Mouse (Mus musculus) common myeloid progenitor, adult 5-6 weeks (primary cell): ENCODE measurements at regions not wholly inside any gene's neighbourhood (a gene's known extent, or its start where the extent isn't known, plus 50 kb on each side); places are given as distances from the start of the nearest gene placed in this dataset.

Experiments
- ATAC-seq: replicated peaks from 2 replicates; pipeline ENCODE4 v1.8.0; 2016; ENCODE audit warnings: low read depth, mild to moderate bottlenecking, moderate TSS enrichment, inconsistent platforms; ENCODE audit not compliant: poor library complexity, severe bottlenecking

DNA sequence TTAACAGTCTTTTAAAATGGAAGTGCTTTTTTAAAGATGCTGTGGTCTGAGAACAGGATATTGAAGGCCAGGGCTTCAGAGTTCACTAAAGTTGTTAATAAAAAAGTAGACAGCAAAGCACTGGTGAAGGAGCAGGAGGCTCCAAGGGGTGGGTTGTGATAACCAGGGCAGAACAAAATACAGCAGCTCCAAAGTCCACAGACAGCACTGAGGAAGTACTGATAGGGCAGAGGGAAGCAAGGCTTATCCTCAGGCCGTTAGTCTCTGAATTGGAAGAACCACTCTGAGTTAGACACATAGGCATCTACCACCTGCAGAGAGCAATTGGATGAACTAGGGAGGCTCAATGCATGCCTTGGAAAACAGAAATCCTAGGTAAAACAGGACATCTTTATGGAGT, 62.1 kb downstream of the P2ry1 start:
- ATAC-seq: peak; percentile 99

DNA sequence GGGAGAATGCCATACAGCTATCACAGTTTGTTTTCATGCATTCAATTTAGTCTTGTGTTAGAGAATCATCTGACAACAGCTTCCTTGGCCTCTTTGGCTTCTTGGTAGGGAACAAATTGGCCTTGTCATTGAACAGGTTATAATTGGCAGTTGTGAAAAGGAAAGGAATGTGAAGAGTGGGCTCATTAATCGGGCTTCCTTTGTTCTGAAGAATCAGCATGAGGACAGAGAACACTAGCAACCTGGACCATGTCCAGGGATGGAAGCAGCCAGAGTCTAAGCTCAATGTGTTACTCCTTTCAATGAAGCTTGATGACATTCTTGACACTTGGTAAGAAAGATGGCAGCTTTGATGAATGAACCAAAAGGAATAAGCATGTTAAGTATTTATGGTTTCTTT, 64.5 kb downstream of the P2ry1 start:
- ATAC-seq: no peak

DNA sequence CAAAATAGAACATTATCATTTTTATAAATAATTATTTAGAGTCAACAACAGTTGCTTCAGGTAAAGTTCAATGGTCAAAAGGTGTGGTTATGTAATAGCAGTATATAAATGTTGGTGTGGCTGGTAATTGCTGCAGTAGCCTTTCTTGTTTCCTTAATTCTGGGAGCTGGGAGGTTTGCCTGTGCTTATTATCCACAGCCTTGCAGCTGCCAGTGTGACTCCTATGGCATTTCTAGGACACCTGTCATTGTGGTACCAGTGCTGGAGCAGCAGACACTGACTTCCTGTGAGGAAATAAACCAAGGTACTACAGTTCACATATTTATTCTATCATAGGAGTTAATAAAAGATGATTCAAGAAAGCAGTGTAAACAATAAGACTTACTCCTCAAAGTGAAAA, 65.6 kb downstream of the P2ry1 start:
- ATAC-seq: no peak

- ATAC-seq: no peak
These were observed 68.4 kb downstream of the P2ry1 start for GRCm38 (mm10) chr3:61071041-61071440.

- peak; percentile 85 for ATAC-seq
These were observed 69.7 kb downstream of the P2ry1 start for GRCm38 (mm10) chr3:61072330-61072729.

- ATAC-seq: 0 out of 2 replicates have a peak, but pooled peaks have one; percentile 22
These were observed 70.5 kb downstream of the P2ry1 start for GRCm38 (mm10) chr3:61073103-61073502.

DNA sequence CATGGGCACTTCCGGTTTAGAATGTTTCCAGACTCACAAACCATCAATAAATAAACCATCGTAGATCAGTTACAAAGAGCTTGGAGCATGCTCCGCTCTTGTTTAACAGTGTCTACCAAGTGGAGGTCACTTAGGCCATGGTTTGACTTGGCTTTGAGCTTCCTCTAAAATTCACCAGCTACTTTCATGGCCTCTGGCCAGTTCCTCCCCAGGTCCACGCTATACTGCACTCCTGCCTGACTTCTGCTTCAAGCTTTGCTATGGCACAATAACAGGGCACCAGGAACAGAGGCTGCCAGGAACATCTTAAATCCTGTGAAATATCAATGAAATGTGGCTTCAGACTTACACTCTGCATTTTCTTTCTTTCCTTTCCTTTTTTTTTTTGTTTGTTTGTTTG, 71.2 kb downstream of the P2ry1 start:
- ATAC-seq: no peak

DNA sequence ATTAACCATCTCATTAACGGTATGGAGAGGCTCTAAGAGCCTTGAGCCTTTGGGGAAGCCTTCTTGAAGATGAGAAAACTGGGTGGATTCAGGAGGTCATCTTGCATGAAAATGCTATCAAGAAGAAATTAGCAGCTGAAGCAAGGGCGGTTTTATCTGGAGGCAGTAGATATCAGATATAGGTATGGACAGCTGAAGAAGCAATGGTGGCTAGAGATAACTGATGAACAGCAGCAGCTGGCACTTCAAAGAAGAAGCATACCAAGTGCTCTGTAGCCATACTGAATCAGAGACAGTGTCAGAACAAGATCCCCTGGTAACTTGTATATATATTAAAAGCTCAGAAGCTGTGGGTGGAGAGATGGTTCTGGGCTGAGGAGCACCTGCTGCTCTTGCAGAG, 73.2 kb downstream of the P2ry1 start:
- ATAC-seq: no peak

- ATAC-seq: no peak
These were observed 87.3 kb downstream of the P2ry1 start for GRCm38 (mm10) chr3:61089931-61090330.

DNA sequence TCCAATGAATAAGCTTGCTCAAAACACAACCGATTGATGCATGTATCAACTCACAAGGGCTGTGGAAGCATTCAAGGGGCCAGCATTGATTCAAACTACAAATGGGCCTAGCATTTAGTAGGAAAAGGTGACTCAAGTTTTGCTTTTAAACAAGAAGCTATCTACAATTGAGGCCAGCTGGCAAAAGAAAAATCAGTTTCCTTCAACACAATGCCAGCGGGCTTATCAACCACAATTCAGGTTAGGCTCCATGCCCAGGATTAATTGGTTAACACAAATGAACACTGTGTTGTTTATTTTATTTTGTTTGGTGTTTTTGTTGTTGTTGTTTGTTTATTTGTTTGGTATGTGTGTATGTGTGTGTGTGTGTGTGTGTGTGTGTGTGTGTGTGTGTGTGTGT, 89.4 kb downstream of the P2ry1 start:
- ATAC-seq: no peak

GRCm38 (mm10) chr3:61116364-61116763, 113.8 kb downstream of the P2ry1 start:
- no peak for ATAC-seq

DNA sequence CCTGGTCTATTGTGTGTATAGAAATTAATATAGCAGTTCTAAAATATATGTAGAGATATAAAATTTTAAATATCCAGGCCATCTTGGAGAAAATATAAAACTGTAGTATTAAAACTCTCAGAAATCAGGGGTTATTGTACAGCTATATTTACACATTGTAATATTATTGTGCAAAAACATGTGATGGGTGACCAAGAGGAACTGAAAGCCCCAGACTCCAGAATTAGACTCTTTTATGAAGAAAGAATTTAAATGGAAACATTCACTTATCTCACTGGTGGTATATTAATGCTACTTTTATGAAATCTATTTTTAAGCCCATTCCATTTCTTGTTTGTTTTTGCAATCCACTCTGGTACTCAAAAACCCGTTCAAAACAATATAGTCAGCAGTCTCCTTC, 130.5 kb downstream of the P2ry1 start:
- ATAC-seq: no peak

DNA sequence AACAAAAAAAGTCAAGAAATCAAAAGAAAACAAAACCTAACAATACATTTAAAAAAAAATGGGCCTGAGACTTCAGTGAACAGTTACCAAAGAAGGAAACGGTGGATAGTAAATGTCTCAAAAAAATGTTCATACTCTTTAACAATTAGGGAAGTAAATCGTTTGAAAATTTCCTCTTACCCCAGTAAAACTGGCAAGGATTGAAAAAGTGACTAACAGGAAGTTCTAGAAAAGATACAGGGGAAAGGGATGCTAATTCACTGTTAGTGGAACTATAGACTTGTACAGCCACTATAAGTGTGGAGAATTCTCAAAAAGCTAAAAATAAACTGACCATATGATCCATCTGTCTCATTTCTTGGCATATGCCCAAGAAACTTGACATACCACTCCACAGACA, 151.5 kb downstream of the P2ry1 start:
- ATAC-seq: peak; percentile 47

- peak; percentile 87 for ATAC-seq
These were observed 157.2 kb downstream of the P2ry1 start for GRCm38 (mm10) chr3:61159811-61160210.

GRCm38 (mm10) chr3:61161384-61161783, 158.8 kb downstream of the P2ry1 start:
- no peak for ATAC-seq

GRCm38 (mm10) chr3:61185789-61186188, 175.6 kb upstream of the Rap2b start:
- peak; percentile 63; the same call in 1 of the 2 replicates for ATAC-seq

- ATAC-seq: no peak
These were observed 172.8 kb upstream of the Rap2b start for GRCm38 (mm10) chr3:61188662-61189061.

GRCm38 (mm10) chr3:61216562-61216961, 144.9 kb upstream of the Rap2b start:
- peak; percentile 69 for ATAC-seq

GRCm38 (mm10) chr3:61224505-61224904, 136.9 kb upstream of the Rap2b start:
- ATAC-seq: peak; percentile 31; the same call in 1 of the 2 replicates

DNA sequence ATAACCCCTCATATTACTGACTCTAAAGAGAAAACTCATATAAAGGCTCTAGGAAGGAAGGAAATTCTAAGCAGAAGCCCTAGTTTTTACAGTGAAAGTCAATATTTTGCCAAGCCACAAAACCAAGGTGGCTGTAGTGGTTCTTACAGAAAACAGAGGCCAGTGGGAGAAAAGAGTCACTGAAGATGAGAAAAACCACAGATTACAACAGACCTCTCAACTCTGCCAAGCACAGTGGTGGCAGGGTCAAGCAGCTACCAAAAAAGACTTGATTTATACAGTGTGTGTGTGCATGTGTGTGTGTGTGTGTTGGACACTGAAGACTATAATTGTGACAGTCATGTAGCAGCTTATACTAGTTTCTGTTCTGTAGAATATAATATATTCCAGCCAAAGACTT, 136.4 kb upstream of the Rap2b start:
- ATAC-seq: peak; percentile 96

GRCm38 (mm10) chr3:61241380-61241779, 120.1 kb upstream of the Rap2b start:
- ATAC-seq: peak; percentile 96

- peak; percentile 50; the same call in 1 of the 2 replicates for ATAC-seq
These were observed 117.4 kb upstream of the Rap2b start for GRCm38 (mm10) chr3:61243876-61244527.
